Mouse (Mus musculus) forebrain, embryonic 16.5 days (tissue): ENCODE measurements around the gene Gsk3b. TPM values are rescaled to one million over a fixed set of nuclear protein-coding genes. Genes with fewer than 3 reads are reported as not detected.
"Not testable (repeated sequence)": the region's sequence is repeated elsewhere in the genome, so short reads cannot be mapped to it uniquely, and the experiment has no call there.

Experiments
- ATAC-seq: fragments of 200-750 bp; cut with Nextera tagmentation; 2 replicates; pipeline ENCODE4 v1.8.0; 2017; ENCODE audit warnings: mild to moderate bottlenecking, moderate library complexity
- H3K27ac ChIP-seq: fragments of 300-500 bp; sonication (generic); 2 replicates; pipeline ENCODE4 v1.5.1; 2014; ENCODE audit warnings: low read length, control low read depth
- H3K27me3 ChIP-seq: fragments of 300-500 bp; sonication (generic); replicated peaks from 2 replicates; pipeline ENCODE4 v1.6.1; 2014; ENCODE audit warnings: low read length; ENCODE audit not compliant: control insufficient read depth, insufficient read depth
- H3K36me3 ChIP-seq: fragments of 300-500 bp; sonication (generic); 2 replicates; pipeline ENCODE4 v1.6.1; 2014; ENCODE audit not compliant: control insufficient read depth, insufficient read depth
- H3K4me1 ChIP-seq: fragments of 300-500 bp; sonication (generic); replicated peaks from 2 replicates; pipeline ENCODE4 v1.6.1; 2014; ENCODE audit warnings: low read length; ENCODE audit not compliant: control insufficient read depth, insufficient read depth
- H3K4me2 ChIP-seq: fragments of 300-500 bp; sonication (generic); 2 replicates; pipeline ENCODE4 v1.6.1; 2014; ENCODE audit warnings: mild to moderate bottlenecking, low read length, control low read depth
- H3K4me3 ChIP-seq: fragments of 300-500 bp; sonication (generic); replicated peaks from 2 replicates; pipeline ENCODE4 v1.5.1; 2014; ENCODE audit warnings: mild to moderate bottlenecking, low read length, control low read depth
- H3K9ac ChIP-seq: fragments of 300-500 bp; sonication (generic); replicated peaks from 2 replicates; pipeline ENCODE4 v1.6.1; 2014; ENCODE audit warnings: low read depth, low read length, control low read depth
- H3K9me3 ChIP-seq: fragments of 300-500 bp; sonication (generic); 2 replicates; pipeline ENCODE4 v1.6.1; 2016; ENCODE audit warnings: low read length; ENCODE audit not compliant: control insufficient read depth
- WGBS: fragments of 180-500 bp; shearing (Covaris S2); extraction: QIAGEN DNeasy Blood & Tissue Kit; methylation state at CpG from one replicate; pipeline ENCODE4 v1.1.7; 2014; 5-methylcytosine and 5-hydroxymethylcytosine counted together
- polyA plus RNA-seq: library from polyadenylated mRNA; unstranded; fragments of >200 nt; fragmentation: Nextera tagmentation; extraction: Ambion mirVana; gene quantifications from 2 replicates; pipeline ENCODE4 v1.2.1, GENCODE M21; 2015

Gene Gsk3b
- polyA plus RNA-seq, 1 experiment from 2014 or later, result 155 TPM

- no peaks in the 10 kb centered on the region for H3K9me3 ChIP-seq
- no peak for ATAC-seq
- peaks cover 7% of the 10 kb centered on the region; the same call in 1 of the 2 replicates for H3K36me3 ChIP-seq
- 70% methylated on average over 6 of the region's 6 CpGs for WGBS
- no peak overlapping the region for H3K4me2 ChIP-seq
- peaks cover 9% of the 10 kb centered on the region for H3K4me1 ChIP-seq
- H3K27me3 ChIP-seq, result no peaks in the 10 kb centered on the region
- no peak overlapping the region for H3K27ac ChIP-seq
- H3K9ac ChIP-seq, result no peak overlapping the region
- H3K4me3 ChIP-seq, result no peak overlapping the region
These were observed 103.8 kb downstream of the Gsk3b start for GRCm38 (mm10) chr16:38192640-38193039.

GRCm38 (mm10) chr16:38197299-38197698 lies 108.5 kb downstream of the Gsk3b start:
- peak; percentile 61 for ATAC-seq
- Histone ChIP-seq H3K27ac (peak overlapping the region; percentile 10; the same call in 1 of the 2 replicates), H3K4me1 (peaks cover 9% of the 10 kb centered on the region), H3K36me3 (peaks cover 3% of the 10 kb centered on the region; the same call in 1 of the 2 replicates), H3K9me3 (no peaks in the 10 kb centered on the region), H3K4me2 (no peak overlapping the region), H3K9ac (no peak overlapping the region), H3K4me3 (no peak overlapping the region), H3K27me3 (no peaks in the 10 kb centered on the region)
- 52% methylated on average over 4 of the region's 4 CpGs for WGBS

GRCm38 (mm10) chr16:38205272-38205671 lies 116.5 kb downstream of the Gsk3b start:
- Histone ChIP-seq H3K4me2 (no peak overlapping the region), H3K36me3 (peaks cover 5% of the 10 kb centered on the region; the same call in 1 of the 2 replicates), H3K4me1 (no peaks in the 10 kb centered on the region), H3K27ac (no peak overlapping the region), H3K9me3 (no peaks in the 10 kb centered on the region), H3K9ac (no peak overlapping the region), H3K4me3 (no peak overlapping the region), H3K27me3 (no peaks in the 10 kb centered on the region)
- ATAC-seq, result no peak
- WGBS, result 94% methylated on average over 7 of the region's 7 CpGs

GRCm38 (mm10) chr16:38222491-38222890 lies 133.7 kb downstream of the Gsk3b start:
- H3K4me2 ChIP-seq, H3K9ac ChIP-seq, H3K9me3 ChIP-seq, H3K27ac ChIP-seq, H3K4me1 ChIP-seq, ATAC-seq, H3K27me3 ChIP-seq, H3K4me3 ChIP-seq: not testable (repeated sequence)
- 89% methylated on average over 5 of the region's 5 CpGs for WGBS
- H3K36me3 ChIP-seq, result peaks cover 21% of the 10 kb centered on the region

GRCm38 (mm10) chr16:38236936-38237585 lies 148.3 kb downstream of the Gsk3b start:
- no peak for ATAC-seq
- WGBS, result 78% methylated on average over 4 of the region's 4 CpGs

GRCm38 (mm10) chr16:38239729-38240128 lies 150.9 kb downstream of the Gsk3b start:
- Histone ChIP-seq H3K9me3 (no peaks in the 10 kb centered on the region), H3K4me2 (no peak overlapping the region), H3K27ac (no peak overlapping the region), H3K36me3 (peaks cover 9% of the 10 kb centered on the region; the same call in 1 of the 2 replicates), H3K9ac (no peak overlapping the region), H3K27me3 (no peaks in the 10 kb centered on the region), H3K4me1 (no peaks in the 10 kb centered on the region), H3K4me3 (no peak overlapping the region)
- no peak for ATAC-seq
- WGBS, result 84% methylated on average over 5 of the region's 5 CpGs

More at GRCm38 (mm10) chr16:38236936-38237585, 148.3 kb downstream of the Gsk3b start:
- Histone ChIP-seq H3K4me3 (no peak overlapping the region), H3K36me3 (peaks cover 7% of the 10 kb centered on the region; the same call in 1 of the 2 replicates), H3K9me3 (no peaks in the 10 kb centered on the region), H3K9ac (no peak overlapping the region), H3K27me3 (no peaks in the 10 kb centered on the region), H3K4me1 (no peaks in the 10 kb centered on the region), H3K27ac (no peak overlapping the region), H3K4me2 (no peak overlapping the region)

GRCm38 (mm10) chr16:38240167-38240566 lies 151.4 kb downstream of the Gsk3b start:
- H3K9me3 ChIP-seq, result no peaks in the 10 kb centered on the region
- H3K36me3 ChIP-seq, result peaks cover 9% of the 10 kb centered on the region; the same call in 1 of the 2 replicates

GRCm38 (mm10) chr16:38244111-38244510 lies 155.3 kb downstream of the Gsk3b start:
- Histone ChIP-seq H3K9ac (no peak overlapping the region), H3K4me1 (no peaks in the 10 kb centered on the region), H3K27ac (no peak overlapping the region), H3K27me3 (no peaks in the 10 kb centered on the region), H3K4me2 (no peak overlapping the region), H3K9me3 (no peaks in the 10 kb centered on the region), H3K36me3 (peaks cover 12% of the 10 kb centered on the region), H3K4me3 (no peak overlapping the region)
- no peak for ATAC-seq
- 90% methylated on average over 6 of the region's 6 CpGs for WGBS

More at GRCm38 (mm10) chr16:38240167-38240566, 151.4 kb downstream of the Gsk3b start:
- Histone ChIP-seq H3K4me3 (no peak overlapping the region), H3K4me2 (no peak overlapping the region), H3K27me3 (no peaks in the 10 kb centered on the region), H3K27ac (no peak overlapping the region), H3K4me1 (no peaks in the 10 kb centered on the region), H3K9ac (no peak overlapping the region)
- 98% methylated on average over 10 of the region's 10 CpGs for WGBS
- ATAC-seq, result no peak

GRCm38 (mm10) chr16:38245379-38245778 lies 156.6 kb downstream of the Gsk3b start:
- H3K27ac ChIP-seq, result no peak overlapping the region
- H3K9ac ChIP-seq, result no peak overlapping the region
- no peaks in the 10 kb centered on the region for H3K9me3 ChIP-seq
- H3K4me3 ChIP-seq, result no peak overlapping the region
- H3K36me3 ChIP-seq, result peaks cover 10% of the 10 kb centered on the region
- no peaks in the 10 kb centered on the region for H3K4me1 ChIP-seq
- ATAC-seq, result no peak
- 54% methylated on average over 2 of the region's 2 CpGs for WGBS
- no peaks in the 10 kb centered on the region for H3K27me3 ChIP-seq
- no peak overlapping the region for H3K4me2 ChIP-seq
